Mouse (Mus musculus): ENCODE measurements around the gene Qsox1. TPM values are rescaled to one million over a fixed set of nuclear protein-coding genes. Genes with fewer than 3 reads are reported as not detected.

The Qsox1 gene
- total and polyA plus RNA-seq, 3 experiments = 8.4 to 17.1 TPM; not detected in 1

DNA sequence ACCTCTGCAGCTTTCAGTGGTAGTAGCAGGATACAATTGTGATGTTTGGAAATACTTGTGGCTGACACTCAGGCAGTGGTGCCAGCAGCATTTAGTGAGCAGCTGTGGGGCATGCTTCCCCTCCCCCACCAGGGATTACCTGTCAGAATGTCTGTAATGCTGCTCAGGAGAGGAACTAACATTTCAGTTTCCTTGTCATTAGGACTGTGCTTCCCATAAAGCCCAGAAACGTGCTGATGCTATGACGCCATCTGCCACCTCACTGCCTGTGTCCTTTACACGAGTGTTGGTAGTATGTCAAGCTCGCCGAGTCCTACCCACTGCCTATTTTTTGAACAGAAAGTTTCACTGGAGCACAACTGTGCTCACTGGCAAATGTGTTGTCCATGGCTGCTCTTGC, 8.0 kb upstream of the Qsox1 start:
- H3K9me3 ChIP-seq (replicated peaks; ENCODE audit: insufficient read depth, low read length) = no peaks in the 10 kb centered on the region
- H3K27ac ChIP-seq (ENCODE audit: control insufficient read depth, low read depth, low read length) = no peak overlapping the region
- H3K4me3 ChIP-seq (ENCODE audit: control insufficient read depth in 1 of 2, insufficient read depth in 1 of 2, low read depth in 2 of 2, low read length in 2 of 2) = no peak overlapping the region
- no peak for DNase-seq (ENCODE audit: low read depth, low spot score)
- peaks cover 0 to 8% of the 10 kb centered on the region in 2 experiments; a peak in 2 of 4 replicates for H3K4me1 ChIP-seq (ENCODE audit: control insufficient read depth in 1 of 2, insufficient read depth in 2 of 2, low read length in 2 of 2)
- TF ChIP-seq CTCF (IDR thresholded peaks at IDR 0.05 in 2 of 3, conservative IDR thresholded peaks at IDR 0.05 in 1 of 3; ENCODE audit: control insufficient read depth in 1 of 3, insufficient read depth in 1 of 3, low read depth in 2 of 3, low read length in 3 of 3, poor library complexity in 1 of 3, severe bottlenecking in 1 of 3) (no peak), TAL1 (IDR thresholded peaks at IDR 0.05; ENCODE audit: low read length) (no peak), NELFE (IDR thresholded peaks at IDR 0.05; ENCODE audit: low read depth, low read length) (no peak), MYC (IDR thresholded peaks at IDR 0.05; ENCODE audit: low read depth, low read length) (no peak), NRF1 (IDR thresholded peaks at IDR 0.05; ENCODE audit: insufficient read depth, low read depth, low read length, poor library complexity, severe bottlenecking) (no peak), RAD21 (IDR thresholded peaks at IDR 0.05; ENCODE audit: low read depth, low read length) (no peak), MAX (IDR thresholded peaks at IDR 0.05; ENCODE audit: low read length) (no peak), E2F4 (IDR thresholded peaks at IDR 0.05; ENCODE audit: borderline replicate concordance, low read depth, low read length) (no peak), MAFK (IDR thresholded peaks at IDR 0.05; ENCODE audit: borderline replicate concordance, low read depth, low read length) (no peak), CHD1 (IDR thresholded peaks at IDR 0.05; ENCODE audit: low read depth, low read length) (no peak), ETS1 (IDR thresholded peaks at IDR 0.05; ENCODE audit: low read depth, low read length) (no peak), GABPA (IDR thresholded peaks at IDR 0.05; ENCODE audit: low read depth, low read length) (no peak), EP300 (IDR thresholded peaks at IDR 0.05; ENCODE audit: low read depth in 1 of 2, low read length in 2 of 2) (no peak), ZMIZ1 (IDR thresholded peaks at IDR 0.05; ENCODE audit: low read depth, low read length) (no peak), ZKSCAN1 (IDR thresholded peaks at IDR 0.05; ENCODE audit: low read depth, low read length) (no peak)
- no peak overlapping the region for H3K9ac ChIP-seq (ENCODE audit: control insufficient read depth, low read depth, low read length, poor library complexity, severe bottlenecking)
- H3K79me2 ChIP-seq (ENCODE audit: control insufficient read depth, insufficient read depth, low read length, poor library complexity) = no peaks in the 10 kb centered on the region
- peaks cover 0 to 4% of the 10 kb centered on the region in 2 experiments; a peak in 2 of 4 replicates for H3K36me3 ChIP-seq (ENCODE audit: control insufficient read depth in 1 of 2, insufficient read depth in 2 of 2, low read length in 2 of 2)
- no peaks in the 10 kb centered on the region for H3K27me3 ChIP-seq (ENCODE audit: control insufficient read depth in 1 of 2, insufficient read depth in 2 of 2, low read length in 2 of 2)

DNA sequence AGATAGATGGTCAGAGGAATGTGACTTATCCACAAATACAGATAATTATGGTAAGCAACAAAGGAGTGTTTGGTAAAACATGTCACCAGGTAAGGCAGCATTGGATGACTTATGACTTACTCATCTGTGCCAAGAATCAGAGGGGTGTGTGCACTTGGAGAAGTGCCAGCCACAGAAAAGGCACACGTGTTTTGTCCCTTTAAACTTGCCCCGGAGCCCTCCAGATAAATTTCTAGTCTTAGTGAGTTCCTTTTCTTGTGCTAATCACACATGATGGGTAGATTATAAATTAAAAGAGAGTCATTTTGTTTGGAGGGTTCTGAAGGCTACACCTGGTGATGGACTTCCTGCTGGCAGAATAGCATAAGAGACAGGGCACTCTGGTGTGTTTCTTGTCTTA, 3.5 kb upstream of the Qsox1 start:
- Histone ChIP-seq H3K27me3 (ENCODE audit: control insufficient read depth in 1 of 2, insufficient read depth in 2 of 2, low read length in 2 of 2) (no peaks in the 10 kb centered on the region), H3K9me3 (replicated peaks; ENCODE audit: insufficient read depth, low read length) (no peaks in the 10 kb centered on the region), H3K36me3 (ENCODE audit: control insufficient read depth in 1 of 2, insufficient read depth in 2 of 2, low read length in 2 of 2) (peaks cover 0 to 26% of the 10 kb centered on the region in 2 experiments; a peak in 2 of 4 replicates), H3K4me3 (ENCODE audit: control insufficient read depth in 1 of 2, insufficient read depth in 1 of 2, low read depth in 2 of 2, low read length in 2 of 2) (no peak overlapping the region), H3K9ac (ENCODE audit: control insufficient read depth, low read depth, low read length, poor library complexity, severe bottlenecking) (no peak overlapping the region), H3K4me1 (ENCODE audit: control insufficient read depth in 1 of 2, insufficient read depth in 2 of 2, low read length in 2 of 2) (peaks cover 8 to 33% of the 10 kb centered on the region in 2 experiments), H3K27ac (ENCODE audit: control insufficient read depth, low read depth, low read length) (no peak overlapping the region), H3K79me2 (ENCODE audit: control insufficient read depth, insufficient read depth, low read length, poor library complexity) (peaks cover 5% of the 10 kb centered on the region)
- DNase-seq (ENCODE audit: low read depth, low spot score) = peak; percentile 85
- TF ChIP-seq ZNF384 (IDR thresholded peaks at IDR 0.05; ENCODE audit: low read depth, low read length) (no peak), POLR2AphosphoS5 (IDR thresholded peaks at IDR 0.05; ENCODE audit: borderline replicate concordance, low read depth, low read length) (no peak), USF1 (IDR thresholded peaks at IDR 0.05; ENCODE audit: low read depth, low read length) (peak; percentile 67), MAX (IDR thresholded peaks at IDR 0.05; ENCODE audit: low read length) (peak; percentile 96), MXI1 (IDR thresholded peaks at IDR 0.05; ENCODE audit: low read depth, low read length) (peak; percentile 100), SIN3A (IDR thresholded peaks at IDR 0.05; ENCODE audit: low read length) (peak; percentile 100), TCF12 (IDR thresholded peaks at IDR 0.05; ENCODE audit: low read depth, low read length) (0 out of 2 replicates have a peak, but pooled peaks have one; percentile 26), MEF2A (IDR thresholded peaks at IDR 0.05; ENCODE audit: extremely low read depth, insufficient replicate concordance, low read depth, low read length, poor library complexity, severe bottlenecking) (no peak), MYC (IDR thresholded peaks at IDR 0.05; ENCODE audit: low read depth, low read length) (0 out of 2 replicates have a peak, but pooled peaks have one; percentile 51), MAZ (IDR thresholded peaks at IDR 0.05; ENCODE audit: low read depth, low read length) (no peak), HCFC1 (IDR thresholded peaks at IDR 0.05; ENCODE audit: low read depth, low read length) (no peak), ETS1 (IDR thresholded peaks at IDR 0.05; ENCODE audit: low read depth, low read length) (peak; percentile 91), BHLHE40 (IDR thresholded peaks at IDR 0.05; ENCODE audit: borderline replicate concordance, low read depth, low read length) (peak; percentile 69; the same call in 1 of the 2 replicates)
